Mouse (Mus musculus) T-helper 2 cell (primary cell): ENCODE data around the gene Pafah2.

Source experiments
- in situ Hi-C: fragments of 300-600 bp; cut with MboI, MseI; formaldehyde crosslinking; loops from one replicate; pipeline ENCODE4 v1.15.1; 2025; ENCODE audit warnings: high pct_unique_total_duplicates

Gene Pafah2

GRCm38 (mm10) chr4:134395977-134396825 lies at the start of gene Pafah2:
Gene Pafah2, plus strand, starts transcription at chr4:134396320.
- in situ Hi-C loops = no loop called here

GRCm38 (mm10) chr4:134348078-134348477 lies 48.0 kb upstream of the Pafah2 start:
- in situ Hi-C loops = no loop called here

DNA sequence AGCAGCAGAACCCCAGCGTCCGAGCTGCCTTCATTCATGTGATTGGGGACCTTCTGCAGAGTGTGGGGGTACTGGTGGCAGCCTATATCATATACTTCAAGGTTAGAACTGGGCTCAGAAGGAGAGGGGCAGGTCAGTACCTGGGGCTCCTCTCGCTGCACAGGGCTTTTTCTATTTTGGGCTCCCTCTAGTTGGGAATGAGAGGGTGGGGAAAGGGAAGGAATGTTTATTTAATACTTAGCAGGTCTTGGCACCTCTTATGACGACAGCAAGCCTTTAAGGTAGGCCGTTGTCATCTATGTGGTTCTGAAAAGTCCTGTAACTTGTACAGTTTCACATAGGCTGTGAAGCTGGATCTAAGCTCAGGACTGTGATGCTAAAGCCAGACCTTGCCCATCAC lies 47.6 kb upstream of the Pafah2 start:
- in situ Hi-C loops = no loop called here

- in situ Hi-C loops = no loop called here
These were observed 46.3 kb upstream of the Pafah2 start for GRCm38 (mm10) chr4:134349829-134350228.

DNA sequence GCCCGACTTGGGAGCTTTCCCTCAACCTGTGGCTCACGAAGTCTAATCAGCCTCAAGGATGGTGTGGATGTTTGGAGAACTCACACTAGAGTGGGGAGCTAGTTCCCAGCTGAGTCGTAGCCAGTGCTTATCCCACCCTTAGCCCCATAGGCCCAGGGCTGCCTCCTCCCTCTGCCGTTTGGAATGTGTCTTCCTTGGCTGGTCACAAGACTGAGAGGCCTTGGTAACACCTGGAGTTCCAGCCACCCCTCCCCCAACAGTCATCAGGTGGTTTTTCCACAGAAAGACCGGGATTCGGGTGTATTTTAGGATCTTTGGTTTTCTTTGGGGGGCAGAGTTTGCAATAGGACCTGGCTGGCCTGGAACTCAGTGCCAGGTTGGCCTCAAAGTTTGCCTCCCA lies 45.5 kb upstream of the Pafah2 start:
- in situ Hi-C loops = no loop called here

- in situ Hi-C loops = no loop called here
These were observed 44.5 kb upstream of the Pafah2 start for GRCm38 (mm10) chr4:134351329-134352260.

- in situ Hi-C loops = no loop called here
These were observed 43.8 kb upstream of the Pafah2 start for GRCm38 (mm10) chr4:134352261-134352707.

GRCm38 (mm10) chr4:134352929-134353328 lies 43.2 kb upstream of the Pafah2 start:
- in situ Hi-C loops = no loop called here

DNA sequence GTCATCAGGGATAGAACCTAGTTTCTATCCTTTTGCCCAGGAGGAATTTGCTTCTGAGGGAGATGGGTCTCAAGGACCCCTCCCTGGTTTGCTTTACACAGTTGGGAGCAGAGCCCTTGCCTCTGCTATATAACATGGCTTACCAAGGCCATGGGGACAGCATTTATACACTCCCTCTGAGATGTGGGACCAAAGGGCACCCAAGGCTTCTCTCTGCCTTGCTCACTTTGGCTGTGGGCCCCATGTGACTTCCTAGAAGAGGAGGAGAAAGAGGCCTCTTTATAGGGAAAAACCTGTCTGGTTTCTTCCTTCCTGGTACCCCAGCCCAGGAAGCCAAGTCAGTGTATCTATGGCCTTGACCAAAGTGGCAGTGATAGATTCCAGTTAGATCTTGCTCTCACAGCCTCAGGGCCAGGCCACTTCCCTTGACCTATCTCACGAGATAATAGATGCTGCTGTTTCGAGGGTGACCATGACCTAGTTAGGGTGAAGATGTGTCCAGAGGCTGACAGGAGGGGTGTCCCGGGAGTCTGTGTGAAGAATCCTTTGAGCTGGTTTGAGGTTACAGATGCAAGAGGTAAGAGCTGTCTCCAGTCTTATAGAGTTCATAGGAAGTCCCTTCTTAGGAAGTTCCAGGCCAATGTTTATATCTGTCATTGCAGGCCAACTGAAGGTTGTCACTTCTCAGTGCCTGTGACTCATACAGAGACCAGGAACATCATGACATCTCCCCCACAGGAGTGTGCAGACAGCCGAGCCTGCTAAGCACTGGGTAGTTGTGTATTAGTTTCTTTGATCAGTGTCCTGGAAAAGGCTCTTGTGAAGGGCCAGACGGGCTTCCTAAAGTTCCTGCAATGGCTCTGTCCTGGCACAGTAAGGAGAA lies 42.4 kb upstream of the Pafah2 start:
- in situ Hi-C loops = no loop called here

- in situ Hi-C loops = no loop called here
These were observed 40.2 kb upstream of the Pafah2 start for GRCm38 (mm10) chr4:134355841-134356452.

DNA sequence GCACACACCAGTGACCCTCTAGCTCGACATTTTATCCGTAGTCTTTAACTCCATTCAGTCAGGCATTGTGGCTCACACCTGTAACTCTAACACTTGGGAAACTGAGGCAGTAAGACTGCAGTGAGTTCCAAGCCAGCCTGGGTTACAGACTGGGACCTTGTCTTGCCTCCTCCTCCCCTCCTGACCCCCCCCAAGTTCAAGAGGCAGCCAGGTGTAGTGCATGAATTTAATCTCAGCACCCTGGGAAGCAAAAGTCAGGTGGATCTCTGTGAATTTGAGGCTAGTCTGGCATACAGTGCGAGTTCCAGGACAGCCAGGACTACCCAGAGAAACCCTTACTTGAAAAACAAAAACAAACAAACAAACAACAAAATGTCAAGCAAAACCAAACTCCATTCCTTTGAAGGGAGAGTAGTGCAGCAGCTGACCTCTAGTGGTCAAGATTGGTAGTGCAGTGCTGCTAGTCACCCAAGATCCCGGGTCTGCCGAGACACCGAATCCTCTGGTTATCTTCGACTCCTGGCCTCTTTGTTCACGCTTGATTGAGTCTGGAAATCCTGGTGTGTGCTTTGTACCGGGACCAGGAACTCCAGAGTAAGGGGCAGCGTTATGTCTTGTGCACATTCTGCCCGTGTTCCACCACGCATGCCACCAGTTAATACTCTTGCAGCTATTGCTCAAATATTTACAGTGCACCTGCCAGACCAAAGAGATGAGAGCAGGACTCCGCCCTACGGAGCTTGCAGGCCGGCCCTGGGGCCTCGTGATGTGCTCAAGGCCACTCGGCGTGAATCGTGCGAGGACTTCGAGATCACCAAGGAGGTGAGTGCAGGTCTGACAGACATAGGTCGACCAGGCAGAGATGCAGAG lies 39.3 kb upstream of the Pafah2 start:
- in situ Hi-C loops = no loop called here

GRCm38 (mm10) chr4:134357461-134357771 lies 38.7 kb upstream of the Pafah2 start:
- in situ Hi-C loops = no loop called here

DNA sequence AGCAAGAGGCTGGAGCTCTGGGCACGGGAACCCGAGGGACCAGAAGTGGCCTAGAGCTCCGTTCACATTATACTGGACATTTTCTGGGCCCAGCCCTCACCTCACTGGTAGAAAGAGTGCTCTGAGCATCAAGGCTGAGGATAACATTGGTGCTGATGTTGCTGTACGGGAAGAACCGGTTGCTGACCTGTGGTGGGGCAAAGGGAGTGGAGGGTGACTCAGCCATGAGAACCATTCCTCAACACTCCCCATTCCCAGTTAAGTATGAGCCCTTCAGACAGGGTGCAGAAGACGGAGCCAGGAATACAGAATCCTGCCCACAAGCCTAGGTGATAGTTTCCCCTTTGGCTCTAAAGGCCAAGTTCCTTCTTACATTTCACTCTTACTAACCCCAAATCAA lies 36.5 kb upstream of the Pafah2 start:
- in situ Hi-C loops = no loop called here

DNA sequence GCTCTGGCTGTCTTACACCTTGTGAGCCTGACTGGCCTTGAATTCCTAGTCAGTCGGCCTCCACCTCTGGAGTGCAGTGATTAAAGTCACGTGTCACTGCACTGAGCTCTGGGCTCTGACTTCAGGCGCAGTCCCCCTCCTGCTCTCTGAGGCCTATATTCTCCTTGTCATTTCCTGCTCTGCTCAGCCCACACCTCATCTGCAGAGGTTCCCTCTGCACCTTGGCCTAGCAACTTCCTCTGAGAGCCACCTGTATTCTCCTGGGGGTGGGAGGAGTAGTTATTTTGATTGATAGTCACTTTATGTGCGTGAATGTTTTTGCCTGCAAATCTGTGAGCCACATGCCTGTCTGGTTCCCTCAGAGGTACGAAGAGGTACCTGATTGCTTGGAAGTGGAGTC lies 34.9 kb upstream of the Pafah2 start:
- in situ Hi-C loops = no loop called here

DNA sequence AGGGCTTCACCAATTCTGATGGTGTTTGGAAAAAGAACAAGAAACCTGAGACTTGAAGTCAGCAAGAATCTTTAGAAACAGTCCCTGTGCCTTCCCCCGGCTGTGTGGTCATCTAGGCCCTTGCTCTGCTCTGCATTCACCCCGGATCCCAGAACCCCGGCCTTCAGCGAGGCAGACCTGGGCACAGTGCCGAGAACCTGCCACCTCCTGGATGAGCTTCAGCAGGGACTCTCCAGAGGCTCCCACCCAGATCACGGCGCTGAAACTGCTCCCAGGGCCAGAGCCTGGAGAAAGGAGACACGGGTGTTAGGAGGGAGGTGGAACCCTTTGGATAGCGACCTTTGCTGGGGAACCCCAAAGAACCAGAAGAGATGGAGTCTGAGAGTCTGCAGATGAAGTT lies 34.0 kb upstream of the Pafah2 start:
- in situ Hi-C loops = no loop called here

GRCm38 (mm10) chr4:134362586-134362985 lies 33.5 kb upstream of the Pafah2 start:
- in situ Hi-C loops = no loop called here

DNA sequence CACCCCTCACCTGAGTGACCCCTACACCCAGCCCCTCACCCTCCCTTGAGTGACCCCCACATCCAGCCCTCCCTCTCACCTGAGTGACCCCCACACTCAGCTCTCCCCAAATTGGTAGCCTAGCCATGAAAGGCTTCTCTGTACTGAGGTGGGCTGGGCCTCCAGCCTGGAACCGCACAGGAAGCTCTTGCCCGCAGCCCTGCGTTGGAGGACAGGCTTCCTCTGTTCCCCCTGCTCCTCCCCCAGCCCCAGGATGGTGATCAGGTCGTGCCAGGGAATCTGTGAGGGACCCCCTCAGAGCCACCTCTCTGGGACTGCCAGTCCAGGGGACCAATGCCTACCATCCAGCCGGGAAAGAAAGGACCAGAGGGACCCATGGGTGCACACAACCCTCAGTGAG lies 30.8 kb upstream of the Pafah2 start:
- in situ Hi-C loops = loop anchor here (5.0 kb wide), 1 partner anchor 43 kb away; no protein-coding TSS in a partner anchor

- in situ Hi-C loops = no loop called here
These were observed 25.4 kb upstream of the Pafah2 start for GRCm38 (mm10) chr4:134370649-134371221.

GRCm38 (mm10) chr4:134371316-134371855 lies 24.7 kb upstream of the Pafah2 start:
- in situ Hi-C loops = no loop called here
